ENCODE assay signal across 10 mouse cellular contexts in the genomic region with DNA sequence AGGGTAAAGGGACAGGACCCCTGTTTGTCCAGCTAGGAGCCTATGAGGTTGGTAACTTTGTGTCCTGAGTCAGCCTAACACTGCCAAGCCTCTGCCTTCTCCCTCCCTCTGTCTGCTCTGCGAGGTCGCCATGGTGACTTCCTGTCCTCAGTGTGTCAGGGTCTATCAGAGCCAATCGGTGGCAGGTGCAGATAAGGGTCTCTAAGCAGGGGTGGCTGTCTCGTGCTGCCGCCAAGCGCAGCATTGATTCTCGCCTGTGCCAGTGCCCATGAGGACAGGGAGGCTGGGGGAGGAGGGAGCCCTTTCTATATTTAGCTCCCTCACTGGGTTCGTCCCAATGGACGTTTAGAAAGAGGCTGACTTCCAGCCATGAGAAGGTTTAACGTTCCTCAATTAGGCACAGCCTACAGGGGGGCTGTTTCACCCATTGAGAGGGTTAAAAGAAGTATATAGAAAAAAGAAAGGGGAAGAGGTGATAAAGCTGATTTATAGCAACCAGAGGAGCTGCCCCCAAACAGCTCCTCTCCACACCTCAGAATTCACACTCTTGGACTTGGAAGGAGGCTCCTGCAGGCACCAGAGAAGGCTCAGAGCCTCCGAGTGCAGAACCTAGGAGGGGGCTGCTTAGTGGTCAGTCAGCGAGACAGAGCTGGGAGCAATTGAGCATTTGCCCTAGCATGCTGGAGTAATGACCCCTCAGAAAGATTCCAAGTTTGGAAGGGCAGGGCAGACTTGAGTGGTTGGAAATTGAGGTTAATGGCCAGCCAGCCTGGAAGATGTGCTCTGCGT.
DNase-seq lines count a peak whose midpoint lies in the region; ATAC-seq and TF ChIP-seq lines count a peak whose summit lies in the region.
"Had no signal": no experiment of that assay in that cellular context is flagged by ENCODE, and none has a peak within 500 bp of the region (broad histone marks: within the 10 kb centered on the region; RNA-seq: fewer than 3 reads in every experiment).

No protein-coding gene starts in this region.

- H3K36me3 ChIP-seq in kidney, embryonic 14.5 days (ENCODE audit: control insufficient read depth, insufficient read depth, low read length), result no peaks in the 10 kb centered on the region
- H3K36me3 ChIP-seq in kidney, adult 2 months (ENCODE audit: control insufficient read depth, insufficient read depth, low read length), result no peaks in the 10 kb centered on the region
- no peaks in the 10 kb centered on the region for H3K36me3 ChIP-seq in heart, embryonic 11.5 days (ENCODE audit: control insufficient read depth, insufficient read depth, low read length)
- no peaks in the 10 kb centered on the region for H3K36me3 ChIP-seq in midbrain, embryonic 12.5 days
- H3K36me3 ChIP-seq: G1E had no signal

- no peak for TF ChIP-seq POLR2A in kidney, adult 2 months (IDR thresholded peaks at IDR 0.05; ENCODE audit: low read depth, low read length)

- H3K4me2 ChIP-seq in kidney, embryonic 14.5 days (replicated peaks; ENCODE audit: low read depth, low read length), result 0 out of 2 replicates have a peak overlapping the region, but pooled peaks have one; percentile 13
- peak overlapping the region; percentile 33 for H3K4me2 ChIP-seq in heart, embryonic 11.5 days
- peak overlapping the region; percentile 2; the same call in 1 of the 2 replicates for H3K4me2 ChIP-seq in midbrain, embryonic 12.5 days (replicated peaks)

- H3K4me3 ChIP-seq in kidney, embryonic 14.5 days (ENCODE audit: low read length), result no peak overlapping the region
- H3K4me3 ChIP-seq in kidney, adult 2 months (ENCODE audit: insufficient read depth, low read depth, low read length), result no peak overlapping the region
- H3K4me3 ChIP-seq in heart, embryonic 11.5 days (ENCODE audit: low read depth, low read length), result no peak overlapping the region
- no peak overlapping the region for H3K4me3 ChIP-seq in midbrain, embryonic 12.5 days
- H3K4me3 ChIP-seq: erythroblast, embryonic 14.5 days had no signal

- H3K9me3 ChIP-seq in kidney, embryonic 14.5 days (ENCODE audit: control insufficient read depth, low read length), result no peaks in the 10 kb centered on the region
- no peaks in the 10 kb centered on the region for H3K9me3 ChIP-seq in heart, embryonic 11.5 days (replicated peaks; ENCODE audit: control insufficient read depth, low read length)
- no peaks in the 10 kb centered on the region for H3K9me3 ChIP-seq in midbrain, embryonic 12.5 days
- H3K9me3 ChIP-seq: G1E had no signal

- no peak overlapping the region for H3K9ac ChIP-seq in kidney, embryonic 14.5 days (ENCODE audit: low read depth, low read length)
- no peak overlapping the region for H3K9ac ChIP-seq in heart, embryonic 11.5 days (ENCODE audit: low read depth, low read length)
- H3K9ac ChIP-seq in midbrain, embryonic 12.5 days (replicated peaks), result no peak overlapping the region

- peaks cover 10% of the 10 kb centered on the region for H3K4me1 ChIP-seq in kidney, embryonic 14.5 days (ENCODE audit: control insufficient read depth, insufficient read depth, low read length)
- no peaks in the 10 kb centered on the region for H3K4me1 ChIP-seq in kidney, adult 2 months (ENCODE audit: control insufficient read depth, insufficient read depth, low read length)
- peaks cover 16% of the 10 kb centered on the region for H3K4me1 ChIP-seq in heart, embryonic 11.5 days (ENCODE audit: control insufficient read depth, insufficient read depth, low read length)
- H3K4me1 ChIP-seq in midbrain, embryonic 12.5 days, result peaks cover 17% of the 10 kb centered on the region

- no peak overlapping the region for H3K27ac ChIP-seq in kidney, embryonic 14.5 days (ENCODE audit: low read depth, low read length)
- H3K27ac ChIP-seq in kidney, adult 2 months (ENCODE audit: insufficient read depth, low read depth, low read length), result no peak overlapping the region
- H3K27ac ChIP-seq in heart, embryonic 11.5 days (ENCODE audit: low read depth, low read length), result peak overlapping the region; percentile 51
- peak overlapping the region; percentile 44 for H3K27ac ChIP-seq in midbrain, embryonic 12.5 days (replicated peaks)

- no peaks in the 10 kb centered on the region for H3K27me3 ChIP-seq in kidney, embryonic 14.5 days (ENCODE audit: control insufficient read depth, insufficient read depth, low read length)
- no peaks in the 10 kb centered on the region for H3K27me3 ChIP-seq in kidney, adult 2 months (replicated peaks; ENCODE audit: control insufficient read depth, insufficient read depth, low read length)
- H3K27me3 ChIP-seq in heart, embryonic 11.5 days (ENCODE audit: control insufficient read depth, insufficient read depth, low read length), result no peaks in the 10 kb centered on the region
- no peaks in the 10 kb centered on the region for H3K27me3 ChIP-seq in midbrain, embryonic 12.5 days

- WGBS in kidney, embryonic 14.5 days, result 5% methylated on average over 13 of the region's 13 CpGs
- 12% methylated on average over 13 of the region's 13 CpGs for WGBS in kidney, adult 2 months
- WGBS in heart, embryonic 11.5 days (ENCODE audit: insufficient replicate concordance), result 9% methylated on average over 13 of the region's 13 CpGs
- WGBS in midbrain, embryonic 12.5 days, result 19% methylated on average over 13 of the region's 13 CpGs

- no peak for DNase-seq in kidney, adult 2 months
- DNase-seq in embryo, embryonic 9.5 days (ENCODE audit: extremely low spot score), result peak; percentile 29
- DNase-seq in Muller cell, postnatal 12 days (ENCODE audit: inconsistent ontology term), result no peak
- DNase-seq in right cerebral cortex, adult 2 months (ENCODE audit: low spot score in 2 of 2), result no peak

- peak; percentile 73; the same call in 1 of the 2 replicates for ATAC-seq in kidney, embryonic 14.5 days (ENCODE audit: low FRiP score, low TSS enrichment)
- ATAC-seq in heart, embryonic 11.5 days (replicated peaks; ENCODE audit: insufficient number of reproducible peaks, low FRiP score, low TSS enrichment), result peak; percentile 49
- ATAC-seq in midbrain, embryonic 12.5 days (ENCODE audit: low FRiP score, low read depth), result peak; percentile 81
- ATAC-seq in activated CD4-positive, CD25-positive, alpha-beta regulatory T cell, adult 4 months, result no peak

- no peak for TF ChIP-seq CTCF in kidney, adult 2 months (conservative IDR thresholded peaks at IDR 0.05; ENCODE audit: insufficient read depth, insufficient read length, low read depth, low read length)

Comparison
In these comparisons a context has a peak if more than half of its experiments do, and no peak if none do; other contexts are left out.
1. H3K27ac ChIP-seq: peak in heart, embryonic 11.5 days (single experiment) and midbrain, embryonic 12.5 days (single experiment); none in kidney, embryonic 14.5 days (single experiment) and kidney, adult 2 months (single experiment).
2. Peak in every context shown above with its lines, with median percentiles within 50 percentile points of each other: H3K4me2 ChIP-seq.